Mouse (Mus musculus): ENCODE data around the gene Tmem107. TPM values are rescaled to one million over a fixed set of nuclear protein-coding genes. Genes with fewer than 3 reads are reported as not detected.

The Tmem107 gene
- total RNA-seq, 2 experiments from 2014 or later, result 4.2 to 6.1 TPM

DNA sequence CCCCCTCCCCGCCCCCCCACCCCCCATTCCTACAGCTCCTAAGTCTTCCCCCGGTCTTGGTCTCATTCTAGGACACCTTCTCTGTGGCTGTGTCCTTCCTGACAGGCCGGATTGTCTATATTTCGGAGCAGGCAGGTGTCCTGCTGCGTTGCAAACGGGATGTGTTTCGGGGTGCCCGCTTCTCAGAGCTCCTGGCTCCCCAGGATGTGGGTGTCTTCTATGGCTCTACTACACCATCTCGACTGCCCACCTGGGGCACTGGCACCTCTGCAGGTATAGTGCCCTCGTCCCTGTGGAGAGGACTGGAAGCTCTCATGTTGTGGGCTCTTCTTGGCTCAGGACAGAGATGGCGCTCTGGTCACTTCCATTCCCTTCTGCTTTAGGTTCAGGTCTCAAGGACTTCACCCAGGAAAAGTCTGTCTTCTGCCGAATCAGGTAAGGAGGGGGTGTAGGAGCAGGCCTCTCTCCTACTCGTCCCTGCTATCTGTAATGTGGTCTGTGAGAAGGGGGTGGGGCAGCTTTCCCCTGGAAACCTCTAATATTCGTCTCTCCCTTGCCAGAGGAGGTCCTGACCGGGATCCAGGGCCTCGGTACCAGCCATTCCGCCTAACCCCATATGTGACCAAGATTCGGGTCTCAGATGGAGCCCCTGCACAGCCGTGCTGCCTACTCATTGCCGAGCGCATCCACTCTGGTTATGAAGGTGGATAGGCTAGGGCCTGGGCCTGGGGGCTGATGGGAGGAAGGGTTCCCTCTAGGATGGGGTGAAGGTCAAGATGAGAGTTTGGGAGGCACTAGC lies 31.2 kb downstream of the Tmem107 start:
- DNase-seq, result no peak
- intact Hi-C loops (cut with DNase I), result no loop called here

GRCm38 (mm10) chr11:69102403-69102725 lies 31.8 kb downstream of the Tmem107 start:
- DNase-seq, result no peak
- intact Hi-C loops (cut with DNase I), result no loop called here

- intact Hi-C loops (cut with DNase I), result no loop called here
- DNase-seq, result peak in 1 of 2 experiments; percentile 16
These were observed 32.5 kb downstream of the Tmem107 start for GRCm38 (mm10) chr11:69103121-69103520.

GRCm38 (mm10) chr11:69103531-69104435 lies 33.2 kb downstream of the Tmem107 start:
- intact Hi-C loops (cut with DNase I), result no loop called here

DNA sequence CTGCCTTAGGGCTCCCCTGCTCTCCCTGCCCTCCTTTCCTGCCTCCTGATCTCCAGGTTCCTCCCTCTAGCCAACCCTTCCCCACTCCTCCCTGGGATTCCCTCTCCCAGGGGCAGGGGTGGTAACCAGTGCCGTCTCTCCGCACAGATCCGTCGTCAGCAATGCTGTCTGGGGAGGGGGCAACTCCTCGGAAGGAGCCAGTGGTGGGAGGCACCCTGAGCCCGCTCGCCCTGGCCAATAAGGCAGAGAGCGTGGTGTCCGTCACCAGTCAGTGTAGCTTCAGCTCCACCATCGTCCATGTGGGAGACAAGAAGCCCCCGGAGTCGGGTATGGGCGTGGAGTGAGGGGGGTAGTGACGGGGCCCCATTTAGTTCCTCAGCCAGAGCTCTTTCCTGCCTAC lies 33.9 kb downstream of the Tmem107 start:
- intact Hi-C loops (cut with DNase I), result no loop called here
- peak in 1 of 2 experiments; percentile 2 for DNase-seq

More at GRCm38 (mm10) chr11:69103531-69104435, 33.2 kb downstream of the Tmem107 start:
- peak in 1 of 2 experiments; percentile 8 for DNase-seq

DNA sequence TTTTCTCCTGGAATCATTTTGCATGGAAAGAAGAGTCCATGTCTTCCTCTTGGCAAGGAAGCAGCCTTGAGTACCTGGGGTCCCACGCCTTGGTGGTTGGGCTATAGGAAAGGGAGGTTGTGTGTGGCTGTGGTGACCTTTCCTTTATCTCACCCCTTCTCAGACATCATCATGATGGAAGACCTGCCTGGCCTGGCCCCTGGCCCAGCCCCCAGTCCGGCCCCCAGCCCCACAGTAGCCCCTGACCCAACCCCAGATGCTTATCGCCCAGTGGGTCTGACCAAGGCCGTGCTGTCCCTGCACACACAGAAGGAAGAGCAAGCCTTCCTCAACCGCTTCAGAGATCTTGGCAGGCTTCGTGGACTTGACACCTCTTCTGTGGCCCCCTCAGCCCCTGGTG lies 34.6 kb downstream of the Tmem107 start:
- intact Hi-C loops (cut with DNase I), result no loop called here

GRCm38 (mm10) chr11:69105796-69106195 lies 35.2 kb downstream of the Tmem107 start:
- DNase-seq, result no peak
- intact Hi-C loops (cut with DNase I), result no loop called here

More for the DNA sequence above, 34.6 kb downstream of the Tmem107 start:
- DNase-seq, result no peak

- intact Hi-C loops (cut with DNase I), result no loop called here
- peak in 1 of 2 experiments; percentile 13 for DNase-seq
These were observed 35.7 kb downstream of the Tmem107 start for GRCm38 (mm10) chr11:69106299-69106698.

- intact Hi-C loops (cut with DNase I), result no loop called here
These were observed 36.2 kb downstream of the Tmem107 start for GRCm38 (mm10) chr11:69106842-69107241.

DNA sequence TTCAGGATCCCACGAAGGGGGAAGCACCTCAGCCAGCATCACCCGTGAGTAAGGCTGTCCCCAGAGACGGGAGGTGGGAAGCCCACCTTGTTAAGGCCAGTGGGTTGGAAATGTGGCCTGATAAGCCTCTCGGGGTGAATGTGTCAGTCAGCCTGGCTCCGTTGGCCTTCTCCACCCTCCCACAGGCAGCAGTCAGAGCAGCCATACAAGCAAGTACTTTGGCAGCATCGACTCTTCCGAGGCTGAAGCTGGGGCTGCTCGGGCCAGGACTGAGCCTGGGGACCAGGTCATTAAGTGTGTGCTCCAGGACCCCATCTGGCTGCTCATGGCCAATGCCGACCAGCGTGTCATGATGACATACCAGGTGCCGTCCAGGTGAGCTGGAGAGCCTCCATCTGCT lies 37.1 kb downstream of the Tmem107 start:
- DNase-seq, result no peak
- intact Hi-C loops (cut with DNase I), result no loop called here

More at GRCm38 (mm10) chr11:69106842-69107241, 36.2 kb downstream of the Tmem107 start:
- DNase-seq, result no peak

- intact Hi-C loops (cut with DNase I), result no loop called here
- no peak for DNase-seq
These were observed 37.6 kb downstream of the Tmem107 start for GRCm38 (mm10) chr11:69108223-69108622.

- peak; percentile 14 to 28 for DNase-seq
- intact Hi-C loops (cut with DNase I), result no loop called here
These were observed 38.7 kb downstream of the Tmem107 start for GRCm38 (mm10) chr11:69109032-69109900.

DNA sequence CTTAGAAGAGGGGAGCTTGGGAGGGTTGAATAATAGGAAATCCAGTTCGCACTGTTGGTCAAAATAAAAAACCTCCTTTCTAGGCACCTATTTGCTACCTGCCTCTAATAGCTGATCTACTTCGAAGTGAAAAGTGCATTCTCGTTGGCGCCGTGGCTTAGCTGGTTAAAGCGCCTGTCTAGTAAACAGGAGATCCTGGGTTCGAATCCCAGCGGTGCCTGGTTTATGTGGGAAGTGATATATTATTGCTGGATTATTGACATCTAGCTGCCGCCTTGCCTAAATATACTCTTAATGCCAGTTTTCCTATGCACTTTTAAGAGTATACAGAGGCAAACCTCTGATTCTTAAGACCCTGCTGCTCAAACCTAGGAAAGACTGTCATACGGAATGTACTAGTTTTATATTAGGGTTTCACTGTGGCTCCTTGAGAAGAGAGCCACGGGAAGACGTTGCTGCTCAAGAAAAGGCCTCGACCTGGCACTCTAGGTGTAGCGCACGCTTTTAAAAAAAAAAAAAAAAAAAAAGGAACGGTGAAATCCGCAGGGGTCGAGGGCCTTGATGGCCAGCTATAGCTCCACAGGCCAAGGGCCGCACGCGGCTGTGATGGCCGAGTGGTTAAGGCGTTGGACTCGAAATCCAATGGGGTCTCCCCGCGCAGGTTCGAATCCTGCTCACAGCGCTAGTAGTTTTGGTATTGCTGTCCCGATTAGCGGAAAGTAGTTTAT lies 39.9 kb downstream of the Tmem107 start:
- intact Hi-C loops (cut with DNase I), result loop anchor here (5.0 kb wide), 1 partner anchor 307 kb away; no protein-coding TSS in a partner anchor
- peak; percentile 92 to 99 for DNase-seq

DNA sequence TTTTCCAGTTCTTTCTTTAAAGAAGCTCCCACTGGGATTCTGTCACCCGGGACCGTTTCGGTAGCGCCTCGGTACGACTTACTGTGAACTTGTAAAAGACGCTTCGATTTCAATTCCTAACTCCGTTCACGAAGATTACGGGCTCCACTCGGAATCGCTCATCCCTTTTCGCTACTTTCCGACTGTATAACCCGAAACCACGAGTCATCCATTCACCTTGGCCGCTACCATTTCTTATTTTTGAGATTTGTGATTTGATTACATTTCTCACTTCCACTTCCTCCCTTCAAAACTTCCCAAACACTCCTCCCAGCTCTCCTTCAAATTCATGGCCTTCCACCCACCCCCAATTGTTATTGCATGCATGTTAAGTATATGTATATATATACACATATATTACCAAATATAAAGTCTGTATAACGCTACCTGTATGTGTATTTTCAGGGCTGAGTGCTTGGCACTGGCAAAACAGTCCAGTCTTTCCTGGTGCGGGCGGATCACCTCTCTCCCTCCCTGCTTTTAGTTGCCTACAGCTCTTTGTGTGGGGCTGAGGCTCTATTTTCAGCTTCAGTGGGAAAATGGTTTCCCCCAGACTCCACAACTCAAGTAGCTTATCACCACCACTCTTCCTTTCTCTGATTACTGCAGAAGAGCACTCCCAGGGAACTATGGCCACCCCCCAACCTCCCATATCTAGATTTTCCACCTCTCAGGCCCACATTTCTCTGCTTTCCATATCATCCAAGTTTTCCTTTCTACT lies 40.6 kb downstream of the Tmem107 start:
- intact Hi-C loops (cut with DNase I), result loop anchor here (5.0 kb wide), 1 partner anchor 306 kb away; no protein-coding TSS in a partner anchor
- no peak for DNase-seq

DNA sequence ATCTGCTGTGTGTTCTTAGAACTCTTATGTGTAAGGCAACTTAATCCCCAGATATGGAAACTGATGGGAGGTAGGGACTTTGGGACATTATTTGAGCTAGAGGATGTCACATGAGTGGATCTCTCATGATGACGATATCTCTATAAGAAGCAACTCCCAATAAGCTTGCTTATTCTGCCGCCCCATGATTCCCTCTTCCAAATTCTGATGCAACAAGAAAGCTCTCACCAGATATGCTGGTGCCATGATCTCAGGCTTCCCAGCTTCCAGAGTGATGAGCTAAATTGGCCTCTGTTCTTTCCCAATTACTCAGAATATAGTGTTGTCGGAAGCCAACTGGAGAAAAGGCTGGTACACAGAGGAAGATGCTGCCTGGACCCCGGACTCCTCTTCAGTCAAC lies 41.3 kb downstream of the Tmem107 start:
- intact Hi-C loops (cut with DNase I), result loop anchor here (5.0 kb wide), 1 partner anchor 305 kb away; no protein-coding TSS in a partner anchor
- no peak for DNase-seq

- intact Hi-C loops (cut with DNase I), result loop anchor here (5.0 kb wide), 1 partner anchor 303 kb away; no protein-coding TSS in a partner anchor
These were observed 43.4 kb downstream of the Tmem107 start for GRCm38 (mm10) chr11:69114018-69114417.

GRCm38 (mm10) chr11:69114621-69115020 lies 44.0 kb downstream of the Tmem107 start:
- intact Hi-C loops (cut with DNase I), result loop anchor here (5.0 kb wide), 1 partner anchor 303 kb away; no protein-coding TSS in a partner anchor
- DNase-seq, result no peak

More at GRCm38 (mm10) chr11:69114018-69114417, 43.4 kb downstream of the Tmem107 start:
- no peak for DNase-seq

DNA sequence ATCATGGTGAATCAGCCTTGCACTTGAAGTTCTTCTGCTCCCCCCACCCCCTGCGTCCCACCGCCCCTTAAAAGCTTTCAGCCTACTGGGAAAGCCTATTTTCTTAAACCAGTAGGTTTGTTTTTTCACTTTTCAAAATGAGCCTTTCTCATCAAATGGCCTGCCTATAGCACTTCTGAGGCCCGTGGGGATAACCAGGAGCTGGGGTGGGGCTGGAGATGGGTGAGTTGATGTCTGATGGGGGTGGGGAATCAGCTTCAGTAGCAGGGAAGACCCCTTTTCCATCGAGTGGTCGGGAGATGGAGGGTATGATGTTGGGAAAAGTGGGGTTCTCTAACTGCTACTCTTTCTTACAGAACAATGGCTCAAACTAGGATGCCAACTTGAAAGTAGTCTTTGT lies 46.2 kb downstream of the Tmem107 start:
- intact Hi-C loops (cut with DNase I), result no loop called here
- no peak for DNase-seq

All from heart, postnatal 36 days (tissue).